Mouse (Mus musculus) hindlimb bud, embryonic 11.5 days (tissue): ENCODE measurements around the gene Osbp2.
A peak's percentile ranks its signal among the peaks of the same experiment; 100 is the strongest.

Experiments
- DNase-seq: peaks from one replicate; pipeline ENCODE4 v3.0.0-alpha.2; 2012; ENCODE audit warnings: low read depth, low spot score; ENCODE audit errors: extremely low spot score

Osbp2 gene

DNA sequence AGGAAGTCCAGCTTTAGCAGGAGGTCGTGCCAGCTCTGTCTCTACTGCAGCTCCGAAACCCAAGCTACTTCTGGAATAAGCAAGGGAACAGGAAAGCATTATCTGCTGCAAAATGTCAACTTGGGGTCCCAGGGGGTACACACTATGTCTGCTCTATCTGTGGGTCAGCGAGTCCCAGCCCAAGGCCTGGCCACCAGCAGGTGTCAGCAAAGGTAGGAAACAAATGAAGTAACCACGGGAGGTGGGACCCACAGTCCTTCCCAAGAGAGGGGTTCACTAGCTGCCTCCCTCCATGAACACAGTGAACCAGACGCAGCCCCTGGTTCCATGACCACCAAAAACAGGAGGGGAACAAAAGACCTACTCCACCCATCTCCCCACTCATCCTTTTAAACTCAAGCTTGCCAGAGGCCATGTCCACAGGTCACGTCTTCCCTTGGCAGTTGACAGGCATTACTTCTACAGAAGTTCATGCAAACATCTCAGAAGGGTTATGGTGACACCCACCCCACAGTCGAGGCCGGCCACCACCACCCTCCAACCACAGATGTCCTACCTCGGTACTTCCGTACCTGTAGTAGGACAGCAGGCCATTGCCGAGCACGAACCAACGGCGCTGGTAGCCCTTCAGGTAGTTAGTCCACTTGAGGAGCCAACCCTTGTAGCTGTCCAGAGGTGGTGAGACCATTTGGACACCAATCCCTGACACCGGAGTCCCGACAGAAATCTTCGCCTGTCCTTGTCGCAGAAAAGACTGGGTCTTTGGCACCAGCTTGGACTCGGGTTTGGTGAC lies 846 bp downstream of the Osbp2 start:
- no peak for DNase-seq

DNA sequence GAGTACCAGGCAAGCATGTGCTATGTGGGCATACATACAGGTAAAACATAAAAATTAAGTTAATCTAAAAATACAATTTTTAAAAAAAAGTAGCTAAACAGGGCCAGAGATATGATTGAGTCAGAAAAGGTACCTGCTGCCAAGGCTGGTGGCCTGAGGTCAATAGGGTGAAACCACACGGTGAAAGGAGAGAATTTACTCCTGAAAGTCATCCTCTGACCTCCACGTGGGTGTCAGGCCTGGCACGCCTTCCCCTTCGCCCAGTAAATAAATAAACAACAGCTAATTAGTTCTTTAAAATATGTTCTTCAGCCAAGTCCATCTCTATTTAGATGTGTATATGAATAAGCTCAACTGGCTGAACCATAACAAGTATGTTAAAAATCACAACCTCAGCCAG lies 3.3 kb downstream of the Osbp2 start:
- DNase-seq = no peak

DNA sequence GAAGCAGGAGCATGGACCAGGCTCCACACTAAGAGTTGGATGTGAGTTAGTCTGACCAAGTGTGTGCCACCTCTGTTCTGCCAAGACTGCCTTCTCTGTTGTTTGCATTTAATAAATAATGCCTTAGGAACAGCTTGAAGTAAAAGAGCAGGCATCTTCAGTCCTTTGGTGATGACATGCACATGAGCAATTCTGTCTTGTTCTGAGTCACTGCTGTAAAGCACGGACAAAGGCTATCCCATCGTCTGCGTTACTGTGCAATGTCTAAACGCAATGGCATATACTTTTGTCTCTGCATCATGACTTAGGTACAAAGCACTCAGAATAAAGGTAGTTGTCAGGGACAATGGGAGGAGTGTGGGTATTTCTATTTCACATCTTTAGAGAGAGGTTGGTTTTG lies 3.9 kb downstream of the Osbp2 start:
- no peak for DNase-seq

DNA sequence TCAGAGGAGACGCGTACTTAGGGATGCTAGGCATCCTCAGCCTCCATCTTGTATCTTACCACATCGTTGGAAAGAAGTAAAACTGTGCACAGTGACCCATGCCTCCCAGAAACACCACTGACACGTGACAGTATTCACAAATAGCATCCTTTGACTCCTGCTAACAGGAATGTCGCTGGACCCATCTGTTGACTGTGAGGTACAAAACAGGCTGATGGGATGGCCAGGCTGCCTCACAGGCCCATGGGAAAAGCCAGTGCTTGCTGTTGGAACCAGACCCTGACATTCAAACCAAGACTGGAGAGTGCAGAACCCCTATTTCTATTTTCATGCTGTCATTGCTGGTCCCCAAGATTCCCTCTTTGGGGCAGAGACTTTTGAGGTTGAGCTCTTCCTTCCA lies 5.8 kb downstream of the Osbp2 start:
- no peak for DNase-seq

DNA sequence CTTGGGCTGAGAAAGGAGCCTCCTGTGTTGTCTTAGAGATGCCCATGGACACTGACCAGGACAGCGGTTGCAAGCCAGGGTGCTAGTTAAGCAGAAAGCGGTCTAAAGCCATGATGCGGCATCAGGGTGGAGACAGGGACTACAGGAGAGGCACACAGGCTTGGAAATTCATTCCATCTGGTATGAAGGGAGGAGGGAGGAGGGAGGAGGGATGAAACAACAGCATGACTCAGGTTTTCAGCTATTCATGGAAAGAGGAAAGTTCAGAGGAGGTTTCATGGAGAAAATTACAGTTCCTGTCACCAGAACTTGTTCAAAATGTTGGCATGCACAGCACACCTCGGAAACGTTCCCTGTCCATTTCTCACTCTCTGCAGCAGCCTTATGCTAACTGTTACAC lies 7.9 kb downstream of the Osbp2 start:
- no peak for DNase-seq

DNA sequence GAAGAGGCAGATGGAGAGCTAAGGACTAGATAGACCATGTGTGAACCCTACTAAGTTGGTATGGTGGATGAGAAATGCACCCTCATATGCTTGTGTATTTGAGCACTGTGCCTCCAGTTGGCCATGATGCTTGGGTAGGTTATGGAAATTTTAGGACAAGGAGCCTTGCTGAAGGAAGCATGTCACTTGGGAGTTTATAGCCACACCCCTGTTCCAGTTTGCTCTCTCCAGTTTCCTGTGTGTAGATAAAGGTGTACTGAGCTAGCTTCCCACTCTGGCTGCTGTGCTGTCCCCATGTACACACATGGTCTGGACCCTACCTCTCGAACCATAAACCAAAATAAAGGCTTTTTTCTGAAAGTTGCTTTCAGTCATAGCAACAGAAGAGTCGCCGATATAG lies 9.5 kb downstream of the Osbp2 start:
- no peak for DNase-seq

DNA sequence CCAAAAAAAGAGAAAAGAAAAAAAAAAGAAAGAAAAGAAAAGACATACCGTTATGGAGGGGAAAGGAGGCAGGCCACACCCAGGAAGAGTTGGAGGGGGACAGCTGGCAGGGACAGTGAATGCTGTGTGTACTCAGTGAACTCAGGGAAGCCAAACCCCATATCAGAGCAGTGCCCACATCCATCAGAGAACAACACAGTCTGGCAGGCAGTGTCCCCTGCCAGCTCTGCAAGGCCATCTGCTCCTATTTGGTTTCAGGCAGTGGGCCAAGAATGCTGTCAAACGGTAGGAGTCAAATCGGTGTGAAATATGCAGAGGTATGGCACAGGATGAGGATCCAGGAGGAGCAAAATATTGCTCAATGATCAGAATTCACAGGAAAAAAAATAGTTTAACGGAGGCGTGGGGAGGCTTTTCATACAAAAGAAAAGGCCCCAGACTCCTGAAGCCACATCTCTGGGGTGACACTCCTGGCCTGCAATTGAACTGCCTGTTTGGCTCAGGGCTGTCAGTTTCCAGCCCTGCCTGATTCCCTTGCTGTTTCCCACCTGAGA lies 10.1 kb downstream of the Osbp2 start:
- no peak for DNase-seq

DNA sequence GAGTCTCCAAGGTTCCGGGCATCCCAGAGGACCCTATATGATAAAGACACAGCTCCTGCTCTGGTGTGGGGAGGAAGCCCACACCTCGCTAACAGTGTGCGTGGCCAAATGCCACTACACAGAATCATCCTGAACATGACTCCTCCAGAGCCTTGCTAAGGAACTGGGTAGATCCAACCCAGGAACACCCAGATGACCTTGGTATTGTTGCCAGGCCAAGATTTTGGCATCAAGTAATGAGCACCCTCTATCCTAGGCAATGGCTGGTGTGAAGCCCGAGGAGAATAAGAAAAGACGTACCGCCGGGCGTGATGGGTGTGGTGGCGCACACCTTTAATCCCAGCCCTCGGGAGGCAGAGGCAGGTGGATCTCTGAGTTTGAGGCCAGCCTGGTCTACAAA lies 10.7 kb downstream of the Osbp2 start:
- DNase-seq = no peak

DNA sequence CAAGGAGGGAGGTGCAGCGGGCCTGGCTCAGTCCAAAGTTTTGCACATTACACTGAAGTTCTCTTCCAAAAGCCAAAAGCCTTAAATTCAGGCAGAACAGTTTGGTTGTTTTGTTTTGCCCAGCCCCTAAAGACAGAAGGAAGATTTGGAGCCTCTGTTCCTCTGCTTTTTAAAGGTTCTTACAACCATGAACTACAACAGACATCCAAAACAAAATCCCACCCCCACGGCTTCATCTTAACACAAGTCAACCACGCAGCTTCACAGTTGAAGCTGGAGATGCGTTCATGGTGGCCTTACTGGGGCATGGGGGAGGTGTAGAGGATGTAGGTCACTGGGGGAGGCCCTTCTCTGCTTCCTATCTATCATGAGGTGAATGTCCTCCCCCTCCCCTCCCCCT lies 11.8 kb downstream of the Osbp2 start:
- DNase-seq = no peak

DNA sequence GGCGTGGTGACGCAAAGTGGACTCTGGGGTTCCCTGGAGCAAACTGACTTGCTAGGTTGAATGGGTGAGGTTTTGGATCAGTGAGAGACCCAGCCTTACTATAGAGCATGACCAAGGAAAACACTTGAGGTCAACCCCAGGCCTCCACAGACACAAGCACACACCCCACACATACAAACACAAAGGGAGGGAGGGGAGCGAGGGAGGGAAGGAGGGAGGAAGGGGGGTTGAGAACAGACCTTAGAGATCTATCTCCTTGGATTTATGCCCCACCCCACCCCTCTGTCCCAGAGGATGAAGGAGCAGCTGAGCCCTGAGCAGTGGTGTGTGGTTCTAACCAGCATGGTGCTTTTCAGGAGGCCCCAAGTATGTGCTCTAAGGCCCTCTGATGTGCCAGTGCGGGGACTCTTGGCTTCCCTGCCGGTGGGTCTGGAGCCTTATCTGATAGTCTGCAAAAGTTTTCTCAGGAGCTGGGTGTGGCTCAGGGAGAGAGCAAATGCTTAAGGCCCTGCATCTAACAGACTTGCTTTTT lies 12.9 kb downstream of the Osbp2 start:
- DNase-seq = no peak

DNA sequence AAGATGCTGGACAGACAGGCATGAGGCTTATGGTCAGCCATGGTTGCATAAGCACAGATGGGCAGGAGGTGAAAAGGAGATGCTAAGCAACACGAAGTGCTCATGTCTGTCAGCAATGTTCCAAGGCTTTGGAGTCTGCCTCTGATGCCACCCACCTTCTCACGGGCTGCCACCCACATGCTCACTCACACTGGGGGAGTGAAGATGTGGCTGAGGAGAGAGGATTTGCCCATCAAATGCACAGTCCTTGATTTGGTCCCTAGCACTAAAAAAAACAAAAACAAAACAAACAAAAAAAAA lies 13.4 kb downstream of the Osbp2 start:
- no peak for DNase-seq

DNA sequence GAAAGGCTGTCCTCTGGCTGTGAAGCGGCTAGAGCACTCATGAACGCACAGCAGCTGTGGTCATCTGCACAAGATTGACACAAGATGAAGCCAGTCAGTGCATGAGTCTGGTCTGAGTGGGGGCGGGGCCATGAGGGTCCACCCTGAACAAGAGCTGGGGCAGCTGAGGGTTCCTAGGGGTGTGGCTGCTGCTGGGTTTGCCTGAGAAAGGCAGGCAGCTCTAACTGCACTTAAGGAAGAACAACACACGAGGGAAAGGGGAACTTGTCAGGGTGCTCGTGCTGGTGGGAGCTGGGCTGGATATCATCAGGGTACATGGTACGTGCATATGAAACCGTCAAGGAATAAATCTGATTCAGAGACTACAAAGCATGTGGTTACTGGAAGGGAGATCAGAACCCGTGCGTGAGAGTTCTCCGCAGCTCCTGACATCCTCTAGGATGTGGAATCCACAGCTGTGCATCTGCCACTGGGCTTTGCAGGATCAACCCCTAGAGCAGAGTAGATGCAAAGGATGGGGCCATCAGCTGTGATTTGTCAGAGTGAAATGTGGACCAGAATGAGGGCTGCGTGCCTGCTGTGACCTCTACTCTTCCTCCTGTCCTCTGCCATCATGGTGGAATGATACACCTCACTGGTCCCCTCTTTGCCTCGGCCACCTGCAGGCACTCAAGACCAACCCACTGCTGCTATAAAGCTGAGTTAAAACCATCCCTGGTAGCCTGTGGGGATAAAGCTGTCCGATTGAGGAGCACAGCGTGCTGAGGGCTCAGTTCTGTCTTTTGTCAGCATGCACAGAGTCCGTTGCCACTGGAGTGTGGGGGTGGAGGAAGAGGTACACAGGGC lies 14.0 kb downstream of the Osbp2 start:
- DNase-seq = no peak

DNA sequence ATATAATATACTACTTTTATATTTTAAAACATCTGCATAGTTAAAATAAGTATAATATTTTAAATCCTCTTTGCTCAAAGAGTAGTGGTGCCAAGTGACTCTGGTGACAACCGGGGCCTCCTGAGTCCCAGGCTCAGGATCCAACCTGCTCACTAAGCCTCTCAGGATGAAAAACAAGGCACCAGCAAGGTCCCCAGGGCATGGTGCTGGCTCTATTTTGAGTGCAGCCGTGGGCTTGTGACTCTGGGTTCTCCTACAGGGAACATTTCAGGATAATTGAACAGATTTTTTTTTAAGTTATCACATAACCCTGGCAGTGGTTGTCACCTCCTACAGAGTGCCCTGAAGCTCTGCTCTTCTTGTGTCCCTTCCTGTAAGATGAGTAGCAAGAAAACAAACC lies 17.4 kb downstream of the Osbp2 start:
- no peak for DNase-seq

DNA sequence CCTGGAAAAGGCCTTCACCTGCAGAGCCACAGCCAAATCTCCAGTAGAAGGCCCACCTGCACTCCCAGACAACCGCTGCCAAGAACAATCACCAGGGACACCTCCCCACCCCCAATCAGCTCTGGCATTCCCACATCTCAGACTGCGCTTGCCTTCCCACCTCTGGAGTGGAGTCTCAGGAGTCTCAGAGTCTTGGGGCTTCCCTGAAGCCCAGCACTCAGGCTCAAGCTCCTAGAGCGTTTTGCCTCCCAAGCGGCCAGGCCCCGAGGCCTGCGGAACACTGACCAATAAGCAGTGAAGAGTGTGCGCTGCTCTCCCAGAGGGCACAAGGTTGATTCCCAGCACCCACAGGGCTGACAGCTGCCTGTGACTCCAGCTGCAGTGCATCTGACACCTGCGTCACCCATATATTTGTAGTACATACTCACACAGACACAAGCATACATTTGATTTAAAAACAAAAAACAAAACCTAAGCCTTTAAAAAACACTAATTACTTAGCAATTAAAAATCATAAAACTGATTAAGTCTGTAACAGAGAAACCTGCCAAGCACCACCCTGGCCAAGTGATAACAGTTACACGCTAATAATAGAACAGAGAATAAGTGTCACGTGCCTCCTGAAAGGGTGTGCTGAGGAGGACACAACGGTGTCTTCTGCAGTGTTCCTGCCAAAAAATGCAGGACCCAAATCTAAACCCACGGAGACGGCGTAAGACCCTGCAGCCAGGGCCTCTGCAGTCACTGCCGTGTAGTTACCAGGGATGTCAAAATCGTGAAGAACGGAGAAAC lies 19.6 kb downstream of the Osbp2 start:
- no peak for DNase-seq

DNA sequence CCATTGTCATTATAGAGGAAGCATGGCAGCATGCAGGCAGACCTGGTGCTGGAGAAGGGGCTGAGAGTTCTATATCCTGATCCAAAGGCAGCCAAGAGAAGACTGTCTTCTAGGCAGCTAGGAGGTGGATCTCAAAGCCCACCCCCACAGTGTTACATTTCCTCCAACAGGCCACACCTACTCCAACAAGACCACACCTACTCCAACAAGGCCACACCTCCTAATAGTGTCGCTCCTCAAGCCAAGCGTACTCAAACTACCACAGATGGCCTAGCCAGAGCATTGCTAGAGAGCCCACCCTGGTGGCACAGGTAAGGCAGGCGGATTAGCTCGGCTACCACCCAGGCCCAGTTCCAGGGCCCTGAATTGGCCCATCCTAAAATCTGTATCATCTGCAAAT lies 28.4 kb downstream of the Osbp2 start:
- DNase-seq = no peak

DNA sequence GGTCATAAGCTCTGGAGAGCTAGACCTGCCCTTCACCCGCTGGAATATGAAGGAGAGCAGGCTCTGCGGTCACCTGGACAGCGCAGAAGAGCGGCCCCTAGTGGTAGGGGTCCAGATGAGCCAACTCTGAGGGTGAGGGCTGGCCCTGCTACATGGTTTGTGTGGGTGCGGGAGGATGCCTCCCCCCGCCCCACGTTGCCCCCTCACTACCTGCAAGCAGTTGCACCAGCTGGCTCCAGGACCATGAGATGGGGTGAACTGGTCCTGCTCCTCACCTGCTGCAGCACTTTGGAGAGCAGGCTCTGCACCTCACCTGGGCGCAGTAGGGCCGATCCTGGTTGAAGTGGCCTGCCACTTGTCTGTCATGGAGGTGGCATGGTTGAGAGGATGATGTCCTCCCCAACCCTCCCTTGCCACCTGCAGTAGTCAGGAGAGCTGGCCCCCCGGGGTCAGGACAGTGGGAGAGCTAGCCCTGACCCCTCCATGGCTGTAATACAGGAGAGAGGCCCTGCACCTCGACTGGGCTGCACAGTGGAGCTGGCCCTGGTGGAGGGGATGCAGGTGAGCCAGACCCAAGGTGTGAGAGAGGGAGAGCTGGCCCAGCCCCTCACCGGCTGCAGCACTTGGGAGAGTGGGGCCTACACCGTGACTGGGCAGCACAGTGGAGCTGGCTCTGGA lies 29.1 kb downstream of the Osbp2 start:
- peak; percentile 2 for DNase-seq

DNA sequence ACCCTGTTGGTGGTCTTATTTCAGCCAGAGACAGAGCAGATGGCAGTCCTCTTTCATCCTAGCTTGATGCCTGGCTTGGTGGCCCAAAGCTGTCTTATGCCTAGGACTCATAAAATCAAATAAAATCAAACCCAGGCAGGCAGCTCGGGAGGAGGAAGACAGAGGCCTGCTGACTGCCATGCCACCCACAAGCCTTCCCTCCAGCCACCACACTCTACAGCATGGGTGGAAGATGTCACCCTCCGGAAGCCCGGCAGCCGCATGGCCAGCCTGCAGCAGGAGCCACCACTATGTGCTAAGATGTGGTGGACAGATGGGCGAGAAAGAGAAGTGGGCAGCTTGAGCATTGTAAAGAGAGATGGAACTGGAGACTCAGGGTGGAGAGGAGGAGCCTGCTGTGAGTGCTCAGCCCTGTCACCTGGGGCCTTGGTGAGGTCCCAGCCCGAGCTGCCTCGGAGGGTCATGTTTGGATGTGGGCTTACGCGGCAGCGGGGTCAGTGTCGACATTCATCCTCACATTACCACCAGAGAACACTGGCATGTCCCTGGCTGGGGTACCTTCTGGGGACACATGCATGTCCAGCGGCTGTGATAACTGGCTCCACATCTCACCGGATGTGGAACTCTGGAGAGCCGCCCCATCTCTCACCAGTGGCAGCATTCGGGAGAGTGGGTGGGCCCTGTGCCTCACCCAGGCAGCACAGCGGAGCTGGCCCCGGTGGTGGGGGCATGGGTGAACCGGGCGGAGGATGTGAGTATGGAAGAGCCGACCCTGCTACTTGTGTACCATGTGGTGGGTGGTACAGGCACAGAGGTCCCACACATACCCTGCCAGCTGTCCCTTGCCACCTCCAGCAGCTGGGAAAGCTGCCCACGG lies 29.9 kb downstream of the Osbp2 start:
- DNase-seq = no peak

DNA sequence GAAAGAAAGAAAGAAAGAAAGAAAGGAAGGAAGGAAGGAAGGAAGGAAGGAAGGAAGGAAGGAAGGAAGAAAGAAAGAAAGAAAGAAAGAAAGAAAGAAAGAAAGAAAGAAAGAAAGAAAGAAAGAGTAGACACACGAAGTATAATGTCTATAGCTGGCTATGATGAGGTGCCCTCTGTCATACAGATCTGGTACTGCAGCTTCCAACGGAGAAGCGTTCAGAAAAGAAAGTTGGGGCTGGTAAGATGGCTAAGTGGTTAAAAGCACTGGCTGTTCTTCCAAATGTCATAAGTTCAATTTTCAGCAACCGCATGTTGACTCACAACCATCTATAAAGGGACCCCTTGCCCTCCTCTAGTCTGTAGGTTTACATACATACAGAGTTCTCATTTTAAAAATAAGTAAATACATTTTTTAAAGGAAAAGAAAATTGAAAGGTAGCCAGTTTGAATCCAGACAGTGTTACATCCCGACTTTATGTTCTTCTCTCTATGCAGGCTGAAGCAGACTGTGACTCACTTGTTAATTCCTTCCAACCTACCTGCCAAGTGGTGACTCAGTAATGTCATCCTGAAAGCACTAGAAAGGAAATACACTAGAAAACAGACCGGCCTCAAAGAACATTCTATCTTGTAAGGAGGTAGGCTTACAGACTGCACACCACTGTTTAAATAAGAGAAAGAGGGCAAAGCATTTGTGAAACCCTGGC lies 31.4 kb downstream of the Osbp2 start:
- DNase-seq = no peak

DNA sequence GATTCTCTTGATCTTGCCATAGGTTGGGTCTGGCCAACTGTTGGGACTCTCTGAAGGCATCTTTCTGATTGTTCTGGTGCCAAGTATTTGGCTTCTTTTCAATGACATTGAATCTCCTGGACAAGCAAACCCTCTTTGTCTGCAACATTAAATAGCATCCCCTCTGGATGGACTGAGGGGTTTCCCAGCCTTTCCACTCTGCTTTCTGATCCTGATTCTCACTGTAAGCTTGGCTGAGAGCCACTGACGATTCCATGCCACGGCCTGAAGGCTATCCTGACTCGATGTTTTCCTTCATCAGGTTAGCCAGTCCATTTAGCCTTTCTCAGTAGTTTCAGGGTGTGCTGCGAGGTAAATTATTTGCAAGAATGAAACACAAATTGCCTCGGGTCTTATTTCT lies 34.0 kb downstream of the Osbp2 start:
- DNase-seq = no peak
